Mouse (Mus musculus): Measurements from ENCODE around the gene Stap2.
A peak's percentile ranks its signal among the peaks of the same experiment; 100 is the strongest.

The Stap2 gene

DNA sequence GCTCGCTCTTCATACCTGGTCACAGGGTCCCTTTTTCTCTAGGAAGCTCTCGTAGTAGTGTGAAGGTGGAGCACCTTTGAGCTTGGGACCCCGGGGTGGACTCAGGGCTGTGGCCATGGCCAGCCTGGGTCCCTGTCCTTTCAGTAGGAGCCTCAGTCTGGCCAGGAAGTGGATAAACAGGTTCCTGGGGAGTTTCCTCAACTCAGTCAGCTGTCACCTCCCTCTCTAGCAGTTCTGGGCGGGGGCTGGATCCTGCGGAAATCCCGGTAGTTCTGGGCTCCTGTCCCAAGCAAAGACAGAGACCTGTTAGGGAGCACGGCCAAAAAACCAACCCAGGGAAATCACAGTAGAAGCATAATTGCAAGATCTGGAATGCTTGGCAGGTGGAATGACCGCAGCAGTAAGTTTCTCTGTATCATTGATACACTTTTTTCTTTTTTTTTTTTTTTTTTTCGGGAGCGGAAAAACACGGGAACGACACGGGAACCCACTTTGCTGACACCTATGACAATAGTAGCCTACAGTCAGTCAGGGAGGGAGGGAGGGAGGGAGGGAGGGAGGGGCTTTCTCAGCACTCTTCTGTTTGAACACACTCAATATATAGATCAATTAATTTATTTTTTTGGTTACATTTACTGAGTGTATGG, at the start of gene Stap2, which contains the start of gene Mpnd:
Stap2 (minus strand) TSS at position 170 of the 647 bp plus-strand sequence.
Mpnd (plus strand) TSS at position 297 of the 647 bp plus-strand sequence.
- peak; percentile 57 for DNase-seq

DNA sequence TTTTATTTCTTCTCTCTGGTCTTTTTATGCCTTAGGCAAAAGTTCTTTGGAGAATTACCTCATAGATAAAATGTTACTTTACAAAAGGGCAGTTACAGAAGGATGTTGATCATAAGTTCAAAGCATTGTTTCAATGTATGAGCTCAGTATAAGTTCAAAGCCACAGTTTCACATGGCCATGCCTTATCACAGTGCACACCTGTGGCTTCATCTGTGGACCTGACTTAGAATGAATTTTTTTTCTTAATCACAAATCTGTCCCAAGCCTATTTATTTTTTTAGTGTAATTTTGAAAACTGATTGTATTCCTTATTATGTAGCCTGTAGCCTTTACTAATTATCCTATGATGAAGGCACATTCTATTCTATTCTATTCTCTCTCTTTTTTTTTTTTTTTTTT, 49.6 kb upstream of the Stap2 start:
- no peak for DNase-seq

DNA sequence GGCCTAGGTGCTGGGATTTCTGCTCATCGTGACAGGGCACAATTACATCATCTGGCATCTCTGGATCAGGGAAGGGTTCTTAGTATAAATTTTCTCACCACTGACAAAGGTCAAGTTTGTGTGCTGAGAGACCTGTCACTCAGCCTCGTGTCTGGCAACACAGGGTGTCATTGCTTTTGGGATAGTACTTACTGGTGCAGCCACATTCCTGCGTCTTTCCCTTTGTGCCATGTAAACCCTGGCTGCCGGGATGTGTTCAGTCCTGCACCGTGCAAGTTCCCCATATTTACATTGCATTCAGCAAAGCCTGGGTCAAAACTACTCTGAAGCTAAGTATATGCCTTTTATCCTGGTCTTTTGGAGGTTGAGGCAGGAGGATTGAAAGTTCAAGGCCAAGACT, 46.0 kb upstream of the Stap2 start:
- DNase-seq = no peak

DNA sequence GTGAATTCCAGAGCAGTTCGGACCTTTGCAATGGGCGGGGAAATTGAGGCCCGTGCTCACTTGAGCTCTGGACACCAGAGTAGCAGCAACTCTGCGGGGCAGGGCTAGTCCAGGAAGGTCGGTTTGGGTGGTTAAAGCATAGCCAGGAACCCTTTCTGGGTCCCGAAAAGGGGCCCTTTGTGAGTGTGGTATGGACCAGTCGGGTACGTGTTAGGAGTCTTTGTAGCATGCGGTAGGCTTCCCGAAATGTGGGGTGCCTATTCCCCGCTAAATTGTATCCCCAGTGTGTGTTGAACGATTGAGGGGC, 35.4 kb upstream of the Stap2 start:
- peak; percentile 32 for DNase-seq

DNA sequence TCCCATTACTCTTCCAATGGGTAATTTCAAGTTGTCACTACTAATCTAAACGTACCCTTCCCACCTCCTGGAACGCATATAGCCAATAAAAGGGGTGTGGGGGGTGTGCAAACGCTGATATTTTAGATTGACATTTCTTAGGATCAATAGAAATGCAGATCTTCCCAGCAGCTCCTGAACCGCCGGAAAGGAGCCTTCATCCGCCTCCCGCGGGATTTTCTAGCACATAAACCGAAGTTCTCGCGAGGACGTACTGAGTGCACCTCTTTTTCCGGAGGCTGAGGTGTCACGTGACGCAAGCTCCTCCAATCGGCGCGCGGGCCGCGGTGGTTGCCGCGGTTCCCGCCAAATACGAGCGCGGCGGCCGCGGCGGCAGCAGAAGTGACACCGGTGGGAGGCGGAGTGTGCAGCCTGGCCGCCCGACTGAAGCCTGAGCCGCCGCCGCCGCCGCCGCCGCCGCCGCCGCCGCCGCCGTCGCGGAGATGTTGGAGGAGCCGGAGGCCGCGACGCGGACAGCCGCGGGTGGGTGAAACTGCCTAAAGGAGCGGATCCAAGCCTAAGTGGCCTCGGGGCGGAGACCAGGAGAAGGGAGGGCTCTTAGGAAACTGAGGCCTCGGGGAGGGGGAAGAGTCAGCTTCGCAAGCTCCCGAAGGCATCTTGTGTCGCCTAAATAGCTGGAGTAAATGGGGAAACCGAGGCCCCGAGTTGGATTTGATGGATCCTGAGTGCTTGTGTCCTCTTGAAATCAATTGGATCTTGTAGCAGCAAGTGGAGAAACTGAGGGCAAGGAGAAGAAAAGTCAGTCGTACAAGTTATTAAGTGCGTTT, 34.9 kb upstream of the Stap2 start, which contains the start of gene Chaf1a:
Chaf1a (plus strand) TSS at position 410 of the 827 bp plus-strand sequence.
- peak; percentile 100 for DNase-seq

DNA sequence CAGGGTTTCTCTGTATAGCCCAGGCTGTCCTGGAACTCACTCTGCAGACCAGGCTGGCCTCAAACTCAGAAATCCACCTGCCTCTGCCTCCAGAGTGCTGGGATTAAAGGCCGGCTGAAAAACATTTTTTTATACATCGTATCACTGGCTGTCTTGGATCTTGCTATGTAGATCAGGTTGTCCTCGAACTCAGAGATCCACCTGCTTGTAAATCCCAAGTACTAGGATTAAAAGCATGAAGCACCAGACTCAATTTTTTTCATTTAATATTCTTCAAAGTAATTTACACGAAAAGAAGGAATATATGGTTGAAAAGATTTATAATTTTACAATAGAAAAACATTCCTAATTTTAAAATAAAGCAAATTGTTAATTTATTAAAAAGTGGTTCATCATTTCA, 34.0 kb upstream of the Stap2 start:
- no peak for DNase-seq

DNA sequence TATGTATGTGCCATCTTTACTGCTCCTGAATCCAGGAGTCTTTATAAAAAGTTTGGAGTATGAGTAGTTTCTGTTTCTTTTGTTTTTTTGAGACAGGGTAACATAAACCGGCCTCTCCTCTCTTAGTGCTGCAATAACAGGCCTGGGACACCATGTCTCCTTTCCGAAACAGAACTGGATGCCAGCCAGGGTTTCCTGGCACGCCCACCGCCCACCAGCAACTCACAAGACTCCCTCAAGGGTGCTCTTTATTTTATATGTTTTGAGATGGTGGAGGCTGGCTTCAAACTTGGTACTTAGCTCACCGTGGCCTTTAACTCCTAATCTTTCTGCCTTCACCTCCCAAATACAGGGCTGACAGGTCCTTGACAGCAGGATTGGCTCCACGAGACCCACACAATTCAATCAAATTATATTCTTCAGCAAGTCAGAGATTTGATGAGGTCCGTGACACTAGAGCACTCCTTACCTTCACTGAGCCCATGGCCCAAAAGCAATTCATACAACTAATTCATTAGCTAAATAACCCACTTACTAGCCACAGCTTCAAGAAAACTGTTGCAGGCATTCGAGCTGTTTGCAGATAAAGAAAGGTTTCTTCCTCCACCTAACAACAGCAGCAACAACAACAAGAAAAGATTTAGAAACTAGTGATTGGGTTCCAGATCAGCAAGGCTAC, 33.3 kb upstream of the Stap2 start:
- DNase-seq = no peak

DNA sequence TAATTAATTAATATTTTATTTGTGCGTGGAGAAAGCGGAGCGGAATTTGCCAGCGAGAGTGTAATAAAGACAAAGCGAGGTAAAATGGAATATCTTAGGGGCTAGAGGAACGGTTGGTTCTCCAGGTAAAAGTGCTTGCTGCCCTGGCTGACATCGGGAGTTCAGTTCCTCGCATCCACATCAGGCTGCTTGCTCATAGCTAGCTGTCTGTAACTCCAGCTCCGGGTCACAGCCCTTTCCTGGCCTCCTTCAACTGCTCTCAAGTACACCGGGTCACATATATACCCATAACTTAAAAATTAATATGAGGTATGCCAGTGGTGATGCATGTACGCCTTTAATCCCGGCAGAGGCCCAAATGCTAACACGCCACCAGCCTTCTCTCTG, 31.5 kb upstream of the Stap2 start:
- no peak for DNase-seq

DNA sequence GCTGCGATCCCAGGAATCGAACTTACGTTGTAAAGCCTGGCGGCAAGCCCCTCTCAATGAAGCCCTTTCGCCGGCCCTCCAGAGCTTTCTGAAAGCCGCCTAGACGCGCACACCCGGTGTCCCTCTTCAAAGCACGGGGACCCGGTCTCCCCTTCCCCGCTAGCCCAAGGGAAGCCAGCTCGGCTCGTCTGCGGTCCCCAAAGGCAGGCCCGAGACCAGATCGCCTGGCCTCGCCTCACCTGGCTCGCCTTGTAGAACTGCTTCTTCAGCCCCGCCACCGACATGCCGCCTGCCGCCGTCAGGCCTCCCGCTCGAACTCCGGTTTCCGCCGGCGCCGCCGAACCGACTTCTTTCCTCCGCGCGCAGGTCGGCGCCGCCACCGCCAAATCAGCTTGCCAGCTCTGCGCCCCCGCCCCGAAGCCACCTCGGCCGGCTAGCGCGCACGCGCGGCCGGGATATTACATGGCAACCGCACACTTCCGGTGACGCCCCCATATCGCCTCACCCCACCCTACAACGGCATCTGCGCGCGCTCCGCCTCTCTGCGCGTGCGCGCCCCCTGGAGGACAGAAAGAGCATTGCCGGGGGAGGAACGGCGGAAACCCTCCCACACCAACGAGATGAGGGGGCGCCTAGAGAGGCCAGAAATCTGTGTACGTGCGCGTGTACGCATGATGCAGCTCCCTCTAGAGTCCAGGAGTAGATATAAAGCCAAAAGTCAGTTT, 31.0 kb upstream of the Stap2 start, which contains the start of gene Sh3gl1:
Sh3gl1 (minus strand) TSS at position 460 of the 725 bp plus-strand sequence.
- peak; percentile 99 for DNase-seq

DNA sequence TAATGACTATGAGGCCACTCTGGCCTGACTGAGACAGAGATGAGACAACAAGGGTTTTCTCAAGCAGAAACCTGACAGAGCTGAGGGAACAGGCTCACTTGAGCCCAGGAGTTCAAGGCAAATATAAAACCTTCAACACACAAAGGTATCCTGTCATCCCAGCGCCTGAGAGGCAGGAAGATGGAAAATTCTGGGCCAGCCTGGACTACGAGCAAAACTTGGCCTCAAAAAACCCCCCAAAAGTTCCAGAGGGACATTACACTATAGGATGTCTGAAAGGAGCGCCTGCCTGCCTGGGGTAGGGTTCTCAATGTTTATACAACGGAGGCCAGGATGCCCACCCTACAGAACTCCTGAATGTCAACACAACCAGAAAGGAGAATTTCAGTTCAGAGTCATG, 29.8 kb upstream of the Stap2 start:
- no peak for DNase-seq

DNA sequence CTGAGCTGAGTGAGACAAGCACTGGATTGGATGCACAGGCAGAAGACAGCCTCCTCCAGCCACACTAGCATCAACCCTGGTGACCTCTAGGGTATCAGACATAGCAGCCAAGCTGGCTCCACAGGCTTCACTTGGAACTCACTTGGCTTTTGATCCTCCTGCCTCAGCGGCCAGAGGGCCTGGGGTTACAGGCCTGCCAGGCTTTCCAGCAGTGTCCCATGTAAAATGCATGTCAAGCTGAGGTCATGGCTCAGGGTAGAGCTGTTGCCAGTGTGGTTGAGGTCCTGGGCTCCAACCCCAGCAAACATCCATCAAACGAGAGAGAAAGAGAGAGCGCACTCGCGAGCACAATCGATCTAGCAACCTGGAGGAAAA, 29.3 kb upstream of the Stap2 start:
- DNase-seq = no peak

DNA sequence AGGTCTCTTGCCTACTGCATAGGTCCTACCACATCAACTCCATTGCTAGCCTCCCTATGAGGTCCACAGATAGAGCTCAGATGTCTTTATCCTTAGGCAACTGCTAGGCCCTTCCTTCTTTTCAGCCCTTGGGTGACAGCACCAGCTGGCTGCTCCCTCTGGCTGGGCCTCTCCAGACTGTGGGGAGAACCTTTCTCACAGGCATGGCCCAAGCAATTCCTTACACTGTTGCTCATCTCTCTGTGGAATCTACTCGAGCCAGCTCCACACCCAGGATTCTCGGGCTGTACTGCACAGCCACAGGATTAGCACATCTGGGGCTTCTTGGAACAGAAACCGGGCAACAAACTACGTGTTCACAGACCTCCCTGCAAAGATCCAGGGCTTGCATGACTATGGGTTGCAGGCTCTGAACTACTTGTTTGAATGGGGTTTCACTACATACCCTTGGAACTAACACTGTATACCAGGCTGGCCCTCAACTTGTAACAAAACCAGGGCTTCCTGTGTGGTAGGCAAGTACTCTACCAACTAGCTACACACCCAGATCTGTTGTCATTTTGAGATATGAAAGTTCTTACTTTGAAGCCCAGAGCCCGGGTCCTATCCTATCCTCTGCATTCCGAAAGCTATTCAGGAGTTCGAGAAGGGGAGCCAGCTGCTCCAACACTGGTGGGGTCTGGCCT, 28.8 kb upstream of the Stap2 start:
- DNase-seq = no peak

DNA sequence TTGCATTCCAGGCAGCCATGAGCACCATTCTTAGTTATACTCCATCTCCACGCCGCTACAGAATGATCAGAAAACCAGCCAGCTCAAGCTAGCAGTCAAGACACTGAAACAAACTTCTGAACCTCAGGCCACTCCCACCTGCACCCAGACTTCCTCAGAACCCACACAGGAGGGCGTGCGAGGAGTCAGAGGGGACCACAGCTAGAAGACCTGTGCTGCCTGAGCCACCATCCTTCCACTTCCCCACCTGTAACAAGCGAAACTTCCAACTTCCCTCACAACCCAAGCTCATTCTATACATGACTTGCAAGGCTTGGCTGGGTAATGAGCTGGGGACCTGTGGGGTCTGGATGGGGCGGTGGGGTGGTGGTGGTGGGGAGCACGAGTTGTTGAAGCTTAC, 27.4 kb upstream of the Stap2 start:
- DNase-seq = no peak

DNA sequence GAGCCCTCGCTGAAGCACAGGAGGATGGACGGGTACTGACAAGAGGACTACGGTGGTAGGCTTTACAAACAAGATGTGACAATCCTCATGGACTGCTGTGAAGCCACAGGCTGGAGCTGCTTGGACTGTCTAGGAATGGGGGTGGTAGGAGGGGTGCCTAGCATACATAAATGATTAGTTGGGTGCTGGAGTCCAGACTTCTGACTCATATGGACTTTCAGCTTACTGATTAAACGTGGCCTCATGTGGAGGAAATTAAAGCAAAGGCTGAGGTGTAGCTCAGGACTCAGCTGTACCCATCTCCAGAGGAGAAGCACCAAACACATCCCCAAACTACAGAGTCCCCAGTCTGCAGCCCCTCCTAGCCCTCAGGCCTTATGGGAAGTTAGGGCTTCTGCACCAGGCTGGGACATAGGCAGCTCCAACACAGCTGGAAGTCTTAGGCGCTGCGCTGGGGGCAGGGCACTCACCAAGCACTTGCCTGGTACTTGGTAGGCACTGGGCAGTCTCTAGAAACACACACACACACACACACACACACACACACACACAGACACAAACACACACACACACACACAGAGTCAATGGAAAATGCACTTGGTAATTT, 26.8 kb upstream of the Stap2 start:
- no peak for DNase-seq

DNA sequence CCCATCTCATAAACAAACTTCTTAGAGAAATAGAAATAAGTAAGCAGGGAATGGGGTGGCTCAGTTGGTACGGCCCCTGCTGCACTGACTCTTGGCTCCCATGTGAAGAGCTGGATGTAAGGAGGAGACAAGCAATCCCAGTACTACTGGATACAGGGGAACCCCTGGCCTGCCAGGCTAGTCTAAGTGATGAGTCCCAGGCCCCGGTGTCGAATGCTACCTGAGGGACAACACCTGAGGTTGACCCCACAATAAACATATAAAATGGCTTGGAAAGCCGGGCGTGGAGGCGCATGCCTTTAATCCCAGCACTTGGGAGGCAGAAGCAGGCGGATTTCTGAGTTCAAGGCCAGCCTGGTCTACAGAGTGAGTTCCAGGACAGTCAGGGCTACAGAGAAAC, 26.0 kb upstream of the Stap2 start:
- no peak for DNase-seq

DNA sequence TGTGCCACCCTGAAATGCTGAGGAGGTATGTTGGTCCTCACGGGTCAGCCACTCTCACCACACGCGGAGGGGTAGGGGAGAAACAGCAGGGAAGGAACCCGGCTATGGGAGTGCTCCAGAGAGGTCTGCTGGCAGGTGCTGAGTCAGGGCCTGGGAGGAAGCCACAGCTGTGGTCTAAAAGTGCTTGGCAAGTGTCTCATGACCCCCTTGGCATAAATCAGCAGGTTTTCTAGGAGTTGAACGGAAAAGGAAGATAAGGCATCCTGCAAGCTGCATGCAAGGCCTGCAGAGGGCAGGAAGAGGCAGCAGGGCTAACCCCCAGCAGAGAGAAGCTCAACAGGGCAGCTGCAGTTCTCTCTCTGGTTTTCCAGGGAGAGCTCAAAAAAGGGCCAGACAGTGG, 25.5 kb upstream of the Stap2 start:
- no peak for DNase-seq

DNA sequence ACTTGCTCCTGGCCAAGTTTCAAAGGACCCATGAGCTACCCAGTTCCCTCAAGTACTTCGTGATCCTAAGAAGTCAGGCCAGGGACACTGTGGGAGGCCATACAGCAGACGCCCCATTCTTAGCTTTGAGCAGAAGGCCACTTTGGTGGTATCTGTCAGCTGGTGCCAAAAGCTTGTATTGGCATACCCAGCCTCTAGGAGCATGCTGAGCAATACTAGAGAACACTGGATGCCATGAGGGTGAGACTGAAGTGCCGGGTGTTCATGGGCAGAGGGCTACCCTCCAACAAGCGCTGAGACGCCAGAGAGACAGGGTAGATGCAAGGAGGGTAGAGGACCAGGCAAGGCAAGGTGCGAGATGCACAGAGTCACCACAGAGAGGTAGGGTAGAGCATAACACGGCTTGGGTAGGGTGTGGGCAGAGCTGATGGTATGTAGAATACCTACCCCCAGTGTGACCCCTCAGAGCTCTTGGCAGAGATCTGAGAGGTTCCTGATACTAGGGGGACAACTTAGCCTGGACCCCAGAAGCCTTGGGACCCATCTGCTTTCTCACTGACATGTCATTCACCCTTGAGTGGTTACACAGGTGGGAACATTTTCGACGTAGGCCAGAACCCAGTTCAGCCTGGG, 25.0 kb upstream of the Stap2 start:
- no peak for DNase-seq

DNA sequence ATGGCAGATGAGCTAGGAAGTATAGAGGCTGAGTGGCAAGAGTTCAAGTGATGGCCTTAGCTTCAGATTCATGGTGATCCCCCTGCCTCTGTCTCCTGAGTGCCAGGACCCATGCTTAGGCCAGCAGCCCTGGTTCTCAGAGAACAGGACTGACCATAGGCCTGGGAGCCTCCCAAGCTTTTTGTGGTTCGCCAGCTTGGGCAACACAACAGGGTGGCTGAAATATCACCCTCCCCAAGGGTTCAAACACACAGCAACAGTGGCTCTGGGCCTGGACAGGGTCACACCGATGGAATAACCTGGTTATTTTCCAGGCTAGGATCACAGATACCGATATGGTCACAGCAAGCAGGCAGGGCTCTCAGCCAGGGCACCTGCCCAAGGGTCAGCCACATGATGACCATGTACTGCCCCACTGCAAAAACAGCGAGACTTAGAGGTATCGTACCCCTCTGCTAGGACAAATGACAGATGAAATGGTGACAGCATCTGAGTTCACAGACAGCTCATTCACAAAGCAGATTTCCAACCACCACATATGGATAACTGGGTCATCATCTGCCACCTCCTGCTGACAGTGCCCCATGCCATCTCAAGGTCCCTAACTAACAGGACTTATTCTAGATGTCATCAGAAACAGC, 22.5 kb upstream of the Stap2 start:
- no peak for DNase-seq

DNA sequence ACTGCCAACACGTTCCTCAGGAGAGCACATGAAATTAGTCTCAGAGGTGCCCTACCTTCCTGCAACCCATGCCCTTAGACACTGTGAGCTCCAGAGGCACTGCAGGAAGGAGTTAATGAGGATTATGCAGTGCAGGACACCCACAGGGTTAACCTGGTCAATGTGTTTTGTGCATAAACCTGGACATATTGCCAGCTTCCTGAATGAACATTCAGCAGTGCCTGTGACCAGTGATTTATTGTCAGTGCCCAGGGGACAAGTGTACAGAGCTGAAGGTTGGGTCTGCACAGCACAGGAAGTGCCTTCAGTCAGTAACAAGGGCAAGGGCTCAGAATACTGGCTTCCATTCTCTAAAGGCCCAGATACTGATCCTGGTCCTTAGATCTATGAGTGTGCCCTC, 21.5 kb upstream of the Stap2 start:
- DNase-seq = no peak

DNA sequence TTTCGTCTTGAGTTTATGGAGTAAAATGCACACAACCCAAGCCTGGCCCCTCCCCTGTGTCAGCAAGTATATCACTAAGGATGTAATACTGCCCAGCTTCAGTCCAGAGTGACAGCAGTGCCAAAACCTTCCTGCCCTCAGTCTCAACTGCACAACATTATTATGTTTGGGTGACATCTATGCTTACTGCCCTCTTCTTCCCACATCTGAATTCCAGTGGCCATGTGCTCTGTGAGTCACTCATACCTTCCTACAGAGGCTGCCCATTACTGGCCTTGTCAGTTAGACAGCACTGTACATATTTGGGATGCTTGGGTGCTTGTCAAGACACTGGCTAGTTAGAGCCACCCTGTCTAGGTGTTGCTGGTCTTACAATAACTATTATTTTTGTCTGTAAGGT, 20.9 kb upstream of the Stap2 start:
- no peak for DNase-seq

DNA sequence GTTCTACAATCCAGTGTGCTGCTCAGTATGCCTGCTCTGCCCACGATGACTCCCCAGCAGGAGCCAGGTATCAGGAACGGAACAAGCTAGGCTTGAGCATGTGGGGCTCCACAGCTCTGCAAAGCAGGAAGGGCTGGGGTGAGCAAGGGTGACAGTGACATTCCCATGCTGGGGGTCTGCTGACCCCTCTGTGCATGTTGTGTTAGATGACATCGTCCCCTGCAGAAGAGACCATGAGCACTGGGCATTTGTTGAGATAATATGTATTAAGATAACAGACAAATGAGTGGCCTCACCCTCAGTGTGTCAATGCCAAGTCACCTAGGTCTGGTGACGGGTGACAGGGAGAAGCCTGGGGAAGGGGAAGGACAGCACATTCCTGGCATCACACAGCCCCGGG, 19.5 kb upstream of the Stap2 start:
- DNase-seq = no peak

Measured in embryo, embryonic 11 days (tissue).